Mouse (Mus musculus): ENCODE measurements around the gene Ctsk. TPM values are rescaled to one million over a fixed set of nuclear protein-coding genes. Genes with fewer than 3 reads are reported as not detected.

The Ctsk gene
- 1 to 10 TPM; 3.0 TPM for total RNA-seq (2023)

DNA sequence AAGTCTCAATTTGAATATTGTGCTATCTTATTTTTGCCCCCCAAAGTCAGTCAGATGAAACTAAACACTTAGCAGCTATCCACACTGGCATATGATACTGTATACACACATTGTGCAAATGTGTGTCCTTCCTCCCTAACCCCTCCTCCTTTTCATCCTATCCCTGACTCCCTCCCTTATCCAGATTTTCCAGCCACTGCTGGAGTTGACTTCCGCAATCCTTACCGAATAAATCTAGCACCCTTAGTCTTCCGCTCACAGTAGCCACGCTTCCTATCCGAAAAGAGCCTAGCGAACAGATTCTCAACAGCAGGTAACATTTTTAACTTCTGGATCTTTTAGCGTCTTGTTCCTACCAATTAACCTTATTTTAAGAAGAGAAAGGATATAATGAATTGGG is at the start of gene Ctsk:
Ctsk (plus strand) TSS at position 233 of the 400 bp plus-strand sequence.

DNA sequence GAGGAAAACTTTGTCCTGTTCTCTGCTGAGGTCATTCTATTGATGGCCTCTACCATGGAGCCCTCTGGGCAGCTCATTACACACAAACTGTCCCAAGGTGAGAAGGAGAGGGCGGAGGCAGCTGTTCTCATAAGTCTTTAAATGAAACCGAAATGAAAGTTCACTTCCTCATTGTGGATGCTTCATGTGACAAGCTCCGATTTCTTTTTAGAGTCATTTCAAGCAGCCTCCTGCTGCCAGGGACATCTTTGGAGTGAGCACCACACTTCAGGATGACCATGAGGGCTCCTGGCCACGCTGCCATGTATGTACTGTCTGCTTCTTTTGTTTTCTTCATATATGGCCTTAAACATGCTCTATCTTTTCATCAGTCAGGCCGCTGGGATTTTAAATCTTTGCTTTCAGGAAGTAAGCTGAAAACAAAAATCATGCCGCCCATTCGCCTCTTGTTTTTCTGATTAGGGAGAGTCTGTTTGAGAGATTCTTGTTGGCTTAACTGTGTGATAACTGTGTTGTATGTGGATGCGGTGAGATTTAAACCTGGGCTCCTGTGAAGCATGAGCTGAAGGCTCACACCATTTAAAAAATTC is 27.7 kb downstream of the Ctsk start, which contains the start of gene Ctss:
Ctss (plus strand) TSS at position 165 of the 590 bp plus-strand sequence.

Other genes with a start within 250 kb of the Ctsk start
- gene Bnipl, start 248.1 kb upstream of the Ctsk start, total RNA-seq (2023), result 1 to 10 TPM in 1 of 2 experiments, not detected in 1; 1.0 TPM
- gene Mindy1, start 217.9 kb upstream of the Ctsk start, total RNA-seq (2023), result 10 to 100 TPM; 14.8 to 17.9 TPM
- 1 to 10 TPM; 8.6 to 9.1 TPM for gene Prune1, start 217.2 kb upstream of the Ctsk start, total RNA-seq (2023)
- under 1 TPM; 0.38 to 0.71 TPM for gene Anxa9, start 192.1 kb upstream of the Ctsk start, total RNA-seq (2023)
- gene Cers2, start 184.5 kb upstream of the Ctsk start, total RNA-seq (2023), result 100 to 1,000 TPM; 116 to 124 TPM
- gene Setdb1, start 142.1 kb upstream of the Ctsk start, total RNA-seq (2023), result 10 to 100 TPM; 39.7 to 40.6 TPM
- not detected for gene 4930558C23Rik, start 96.4 kb upstream of the Ctsk start, total RNA-seq (2023)
- gene Arnt, start 64.9 kb upstream of the Ctsk start, total RNA-seq (2023), result 10 to 100 TPM; 65.3 to 77.8 TPM
- gene Ctss, start 27.5 kb downstream of the Ctsk start, total RNA-seq (2023), result 10 to 100 TPM; 90.7 to 96.5 TPM
- gene Hormad1, start 60.4 kb downstream of the Ctsk start, total RNA-seq (2023), result not detected
- gene Golph3l, start 89.7 kb downstream of the Ctsk start, total RNA-seq (2023), result 10 to 100 TPM; 27.9 to 28.1 TPM
- gene Ensa, start 125.7 kb downstream of the Ctsk start, total RNA-seq (2023), result 10 to 100 TPM; 98.2 to 99.3 TPM
- gene Mcl1, start 159.5 kb downstream of the Ctsk start, total RNA-seq (2023), result 100 to 1,000 TPM; 312 to 327 TPM
- 10 to 100 TPM in 1 of 2 experiments, 1 to 10 TPM in 1; 7.9 to 11.6 TPM for gene Adamtsl4, start 188.7 kb downstream of the Ctsk start, total RNA-seq (2023)
- gene Ecm1, start 240.3 kb downstream of the Ctsk start, total RNA-seq (2023), result 100 to 1,000 TPM in 1 of 2 experiments, 10 to 100 TPM in 1; 98.0 to 103 TPM